Mouse (Mus musculus) left cerebral cortex, postnatal 36 days (tissue): ENCODE results near the gene Dlx6. TPM values are rescaled to one million over a fixed set of nuclear protein-coding genes. Genes with fewer than 3 reads are reported as not detected.

Experiments used
- DNase-seq, 2 experiments: peaks; one replicate each; pipeline ENCODE4 v3.0.0; 2021 to 2022; ENCODE audit warnings: low spot score in 2 of 2, mixed read lengths in 1 of 2
- intact Hi-C: fragments of 180-260 bp; cut with DNase I; formaldehyde crosslinking; loops from one replicate; pipeline ENCODE4 v1.15.1; 2025
- total RNA-seq, 2 experiments: library from RNA; stranded (reverse); gene quantifications; 2 replicates each; pipeline ENCODE4 v1.2.3; 2021

Gene Dlx6
- 10 to 100 TPM; 10.5 to 15.6 TPM for total RNA-seq

DNA sequence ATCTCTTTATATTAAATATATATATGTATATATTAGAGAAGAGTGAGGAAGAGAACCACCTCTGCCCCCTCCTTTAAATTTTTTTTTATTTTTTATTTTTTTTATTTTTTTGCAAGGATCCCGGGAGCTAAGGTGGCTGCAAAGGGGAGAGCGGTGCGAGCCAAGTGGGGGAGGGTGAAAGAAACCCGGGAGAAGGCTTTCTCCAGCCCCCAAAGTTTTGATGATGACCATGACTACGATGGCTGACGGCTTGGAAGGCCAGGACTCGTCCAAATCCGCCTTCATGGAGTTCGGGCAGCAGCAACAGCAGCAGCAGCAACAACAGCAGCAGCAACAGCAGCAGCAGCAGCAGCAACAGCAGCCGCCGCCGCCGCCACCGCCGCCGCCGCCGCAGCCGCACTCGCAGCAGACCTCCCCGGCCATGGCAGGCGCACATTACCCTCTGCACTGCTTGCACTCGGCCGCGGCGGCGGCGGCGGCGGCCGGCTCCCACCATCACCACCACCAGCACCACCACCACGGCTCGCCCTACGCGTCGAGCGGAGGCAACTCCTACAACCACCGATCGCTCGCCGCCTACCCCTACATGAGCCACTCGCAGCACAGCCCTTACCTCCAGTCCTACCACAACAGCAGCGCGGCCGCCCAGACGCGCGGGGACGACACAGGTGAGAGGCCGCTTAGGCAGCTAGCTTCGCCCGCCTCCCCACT, at the start of gene Dlx6:
Dlx6 (plus strand) TSS at position 175 of the 711 bp plus-strand sequence.
- intact Hi-C loops = loop anchor here (2.0 to 5.0 kb wide), 2 partner anchors 15 to 286 kb away; partner anchors contain the start of gene Sem1
- peak in 1 of 2 experiments; percentile 22 for DNase-seq

DNA sequence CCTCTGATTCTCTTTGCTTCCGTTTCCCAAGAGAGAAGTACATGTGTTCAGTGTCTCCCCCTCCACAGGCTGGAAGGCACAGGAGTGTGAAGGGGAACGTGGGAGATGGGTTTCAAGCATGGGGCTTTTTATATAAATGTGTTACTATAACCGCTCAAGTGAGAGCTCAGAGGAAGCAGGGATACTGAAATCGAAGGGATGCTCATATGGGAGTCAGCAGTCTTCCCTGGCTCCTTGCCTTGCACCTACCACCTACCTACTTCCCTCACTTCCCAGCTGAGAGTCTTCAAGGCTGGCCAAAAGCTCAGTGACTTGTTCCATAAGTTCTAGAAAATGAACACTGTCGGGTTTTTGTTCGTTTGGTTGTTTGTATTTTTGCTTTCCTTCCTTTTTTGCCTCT, 46.3 kb upstream of the Dlx6 start:
- DNase-seq = peak; percentile 40 to 50
- intact Hi-C loops = no loop called here

DNA sequence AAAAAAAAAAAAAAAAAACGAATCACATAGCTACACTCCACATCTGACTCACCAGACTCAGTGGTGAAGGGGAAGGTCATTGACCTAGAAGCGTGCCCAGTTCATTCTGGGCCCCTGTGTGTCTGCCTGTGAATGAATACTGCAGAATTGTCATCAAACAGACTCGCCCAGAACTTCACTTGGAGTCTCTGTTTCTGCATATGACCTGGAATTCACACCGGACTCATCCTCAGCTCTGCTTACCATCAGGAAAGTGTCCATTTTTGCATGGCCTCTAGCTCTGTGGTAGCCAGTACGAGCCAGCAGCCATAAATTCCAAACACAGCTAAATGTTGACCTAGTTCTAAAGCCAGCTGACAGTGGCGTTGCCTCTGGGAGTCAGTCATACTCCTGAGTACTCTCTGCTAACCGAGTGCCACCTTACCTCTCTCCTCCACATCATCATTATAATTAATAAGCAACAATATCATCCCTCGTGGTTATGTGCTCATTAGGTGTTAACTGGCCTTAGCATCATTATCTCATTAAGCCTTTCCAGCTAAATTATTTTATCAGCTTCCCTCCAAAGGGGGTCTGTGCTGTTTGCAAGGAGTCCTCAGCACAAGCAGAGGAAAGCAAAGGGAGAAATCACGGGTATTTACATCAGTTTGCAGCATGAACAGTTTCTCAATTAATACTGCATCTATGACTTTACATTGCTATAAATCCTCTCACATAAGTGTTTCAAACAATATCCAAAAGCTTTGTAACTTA, 44.9 kb upstream of the Dlx6 start:
- no peak for DNase-seq
- intact Hi-C loops = no loop called here

DNA sequence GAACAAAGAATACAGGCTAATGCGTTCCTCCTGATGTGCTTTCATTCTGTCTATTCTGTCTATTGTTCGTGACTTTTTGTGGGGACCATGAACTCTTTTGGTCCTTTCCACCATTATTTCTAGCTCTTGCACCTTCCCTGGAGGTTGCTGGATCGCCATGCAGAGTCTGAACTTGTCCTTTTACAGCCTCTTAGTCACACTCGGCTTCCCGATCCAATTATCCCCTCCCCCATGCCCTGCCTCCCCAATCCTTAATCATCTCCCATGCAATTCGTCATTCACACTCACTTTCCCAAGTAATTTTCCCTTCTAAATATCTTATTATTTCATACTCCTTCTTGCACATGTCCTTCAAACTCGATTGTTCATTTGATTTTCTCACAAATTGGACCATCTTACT, 44.0 kb upstream of the Dlx6 start:
- DNase-seq = no peak
- intact Hi-C loops = no loop called here

DNA sequence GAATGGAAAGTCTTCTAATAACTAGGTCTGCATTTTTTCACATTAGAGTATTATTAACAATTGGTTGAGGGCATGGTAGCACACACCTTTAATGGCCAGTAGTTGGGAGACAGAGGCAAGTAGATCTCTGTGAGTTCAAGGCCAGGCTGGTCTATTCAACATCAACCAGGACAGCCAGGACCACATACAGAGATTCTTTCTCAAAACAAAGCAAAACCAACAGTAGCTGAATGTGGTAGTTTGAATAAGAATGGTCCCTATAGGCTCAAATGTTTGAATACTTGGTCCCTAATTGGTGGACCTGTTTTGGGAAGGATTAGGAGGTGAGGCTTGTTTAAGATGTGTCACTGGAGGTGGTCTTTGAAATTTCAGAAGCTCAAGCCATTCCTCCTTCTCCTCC, 37.8 kb upstream of the Dlx6 start:
- intact Hi-C loops = no loop called here
- DNase-seq = no peak

DNA sequence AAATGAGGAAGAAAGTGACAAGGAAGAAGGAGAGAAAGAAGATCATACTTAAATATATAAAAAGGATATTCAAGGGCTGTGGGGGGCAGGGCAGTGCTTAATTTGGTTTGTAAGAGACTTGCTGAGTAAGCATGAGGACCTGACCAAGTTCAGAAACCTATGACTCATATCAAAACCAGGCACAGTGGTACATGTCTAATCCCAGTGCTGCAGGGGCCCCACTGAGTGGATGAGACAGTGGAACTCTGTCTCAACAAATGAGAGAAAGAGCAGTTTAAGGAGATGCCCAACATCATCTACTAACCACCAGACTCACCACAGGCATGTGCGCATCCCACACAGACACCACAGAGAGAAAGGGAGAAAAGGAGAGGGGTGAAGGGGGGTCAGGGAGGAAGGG, 36.3 kb upstream of the Dlx6 start:
- no peak for DNase-seq
- intact Hi-C loops = no loop called here

DNA sequence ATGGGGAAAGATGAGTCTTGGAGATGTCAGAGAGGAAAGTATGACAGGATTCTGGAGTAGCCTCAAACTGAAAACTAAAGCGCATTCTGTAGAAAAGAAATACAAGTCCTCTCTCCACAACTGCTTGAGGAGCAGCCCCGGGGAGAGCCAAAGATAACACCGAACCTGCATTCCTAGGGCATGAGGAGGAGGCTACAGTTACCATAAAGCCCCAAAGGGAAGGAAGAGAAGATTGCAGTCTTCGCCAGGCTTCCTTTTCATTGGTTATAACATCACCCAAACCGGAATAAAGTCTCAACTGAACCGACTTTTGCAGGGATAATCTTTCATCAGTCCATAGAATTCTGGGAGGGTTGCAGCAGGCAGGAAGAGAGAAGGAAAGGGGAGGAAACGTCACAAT, 32.7 kb upstream of the Dlx6 start:
- intact Hi-C loops = no loop called here

DNA sequence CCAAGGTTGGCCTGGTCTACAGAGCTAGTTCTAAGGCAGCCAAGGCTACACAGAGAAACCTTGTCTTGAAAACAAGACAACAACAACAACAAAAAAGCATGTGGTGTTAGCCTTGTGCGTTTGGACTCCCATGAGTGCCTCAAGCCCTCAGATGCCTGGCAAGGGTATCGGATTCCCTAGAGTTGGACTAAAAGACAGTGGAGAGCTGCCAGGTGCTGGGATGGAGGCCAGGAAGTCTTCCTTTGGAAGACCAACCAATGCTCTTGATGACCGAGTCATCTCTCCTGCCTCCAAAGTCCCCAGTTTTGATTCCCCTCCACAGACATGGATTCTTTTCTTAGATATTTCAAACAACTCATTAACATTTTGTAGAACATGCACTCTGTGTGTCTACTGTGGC, 29.8 kb upstream of the Dlx6 start:
- intact Hi-C loops = no loop called here
- DNase-seq = no peak

More for the DNA sequence above, 32.7 kb upstream of the Dlx6 start:
- no peak for DNase-seq

DNA sequence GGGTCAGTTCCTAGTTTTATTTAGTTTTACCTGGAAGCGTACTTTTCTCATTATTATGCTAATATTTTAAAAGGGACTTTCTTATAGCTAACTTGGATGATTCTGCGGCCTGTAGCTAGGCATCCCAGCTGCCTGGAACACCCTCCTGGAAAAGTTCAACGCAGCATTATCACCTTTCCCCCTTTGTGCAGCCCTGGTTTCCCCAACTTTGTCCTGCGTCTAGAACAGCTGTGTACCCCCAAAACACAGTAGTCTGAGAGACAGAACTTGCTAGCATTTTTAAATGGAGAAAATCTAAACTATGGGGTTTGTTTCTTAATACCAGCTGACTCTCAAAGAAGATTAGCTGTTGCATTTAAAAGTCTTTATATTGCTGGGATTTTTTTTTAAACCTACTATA, 14.6 kb upstream of the Dlx6 start:
- intact Hi-C loops = no loop called here
- DNase-seq = no peak

DNA sequence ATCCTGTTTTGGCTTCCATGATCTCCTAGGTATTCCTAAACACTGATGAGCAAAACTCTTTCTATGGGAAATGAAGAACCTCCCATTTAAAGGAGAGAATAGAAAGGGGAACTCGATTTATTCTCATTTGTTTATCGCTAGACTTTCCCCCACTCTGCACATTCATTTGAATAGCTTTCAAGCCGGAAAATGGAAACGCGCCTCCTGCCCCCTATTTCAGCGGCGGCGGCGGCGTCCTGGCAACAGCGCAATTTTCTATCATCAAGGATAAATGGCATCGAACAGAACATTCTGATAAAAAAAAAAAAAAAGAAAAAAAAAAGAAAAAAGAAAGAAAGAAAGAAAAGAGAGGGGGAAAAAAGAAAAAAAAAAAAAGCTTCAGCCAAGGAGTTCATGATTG, 13.4 kb upstream of the Dlx6 start:
- intact Hi-C loops = no loop called here
- no peak for DNase-seq

DNA sequence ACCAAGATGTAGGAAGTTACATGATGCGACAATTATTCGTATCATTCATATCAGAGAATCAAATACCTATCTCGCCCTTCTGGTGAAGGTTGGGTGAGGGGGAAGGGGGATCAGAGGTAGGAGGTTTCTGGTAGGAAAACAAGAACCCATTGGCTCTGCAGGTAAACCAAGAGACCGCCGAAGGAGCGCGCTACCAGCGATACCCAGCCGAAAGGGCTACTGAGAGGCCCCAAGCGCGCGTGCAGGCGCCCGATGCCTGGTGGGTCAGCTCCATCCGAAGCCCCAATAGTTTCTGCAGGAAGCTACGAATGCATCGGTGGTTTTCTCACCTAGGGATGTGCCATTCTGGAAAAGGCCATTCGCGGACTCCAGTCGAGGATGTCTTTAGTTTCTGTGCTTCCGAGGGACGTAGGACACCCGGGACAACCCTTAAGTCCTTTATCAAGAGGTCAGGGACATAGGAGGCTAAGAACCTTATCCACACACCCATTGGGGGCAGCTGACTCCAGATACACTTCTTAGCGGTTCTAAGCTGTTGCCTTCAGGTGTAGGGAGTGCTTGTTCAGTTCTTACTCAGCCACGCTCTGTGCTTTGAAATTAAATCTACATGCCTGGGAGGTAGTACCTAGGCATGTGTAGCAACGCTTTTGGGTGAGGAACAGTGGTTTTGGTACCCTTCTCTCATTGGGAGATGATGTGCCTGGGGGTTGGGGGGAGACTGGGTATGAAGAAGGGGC, 12.6 kb upstream of the Dlx6 start:
- intact Hi-C loops = no loop called here
- DNase-seq = no peak

DNA sequence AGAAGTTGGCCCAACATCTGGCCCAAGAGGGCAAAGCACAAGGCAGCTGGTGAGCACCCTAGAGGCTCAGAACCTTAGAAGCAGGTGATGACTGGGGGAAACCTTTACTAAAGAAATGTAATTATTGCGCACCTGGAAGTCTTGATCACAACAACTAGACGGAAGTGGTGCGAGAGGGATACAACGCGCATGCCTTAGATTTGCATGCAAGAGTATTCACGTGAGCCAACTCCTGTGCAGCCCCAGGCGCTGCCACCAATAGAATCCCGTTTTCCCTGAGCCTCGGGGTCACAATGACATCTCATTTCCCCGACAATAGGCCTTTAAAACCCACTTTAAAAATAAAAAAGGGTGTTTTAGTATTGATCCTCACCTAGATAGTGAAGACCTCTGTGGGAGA, 12.0 kb upstream of the Dlx6 start:
- no peak for DNase-seq
- intact Hi-C loops = no loop called here

DNA sequence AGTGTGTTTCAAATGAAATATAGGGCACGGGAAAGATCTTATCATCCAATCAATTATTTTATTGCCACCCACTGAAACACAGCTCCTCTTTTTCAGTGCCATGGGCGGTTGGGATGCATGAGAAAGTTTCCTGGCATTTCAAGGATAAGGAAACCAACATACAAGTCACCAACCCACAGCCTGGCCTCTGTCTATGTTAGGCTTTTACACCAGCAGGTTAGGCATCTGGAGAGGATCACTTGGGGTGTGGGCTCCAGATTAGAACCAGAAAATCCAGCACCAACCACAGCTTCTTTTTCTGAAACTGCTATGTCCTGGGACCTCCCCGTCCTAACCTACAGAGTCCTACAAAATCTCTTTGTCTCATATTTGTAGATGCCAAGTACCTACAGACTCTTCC, 10.2 kb upstream of the Dlx6 start:
- intact Hi-C loops = no loop called here
- DNase-seq = no peak

DNA sequence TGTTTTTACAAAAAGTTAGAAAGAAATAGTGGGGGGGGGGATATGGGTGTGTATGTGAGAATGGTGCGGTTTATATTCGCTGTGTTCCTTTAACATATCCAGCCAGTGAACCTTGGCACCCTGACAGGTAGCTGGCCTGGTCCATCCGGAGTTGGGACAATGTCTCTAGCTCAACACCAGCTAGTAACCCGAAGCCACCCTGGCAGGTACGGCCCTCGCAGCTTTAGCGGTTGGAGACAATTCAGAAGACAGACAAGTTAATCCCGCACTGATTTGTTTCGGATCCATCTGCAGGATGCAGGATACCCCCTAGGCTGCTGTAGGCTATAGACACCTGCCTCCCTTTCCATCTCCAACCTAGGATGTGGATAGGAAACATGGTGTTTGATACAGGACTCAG, 9.0 kb upstream of the Dlx6 start:
- intact Hi-C loops = no loop called here

DNA sequence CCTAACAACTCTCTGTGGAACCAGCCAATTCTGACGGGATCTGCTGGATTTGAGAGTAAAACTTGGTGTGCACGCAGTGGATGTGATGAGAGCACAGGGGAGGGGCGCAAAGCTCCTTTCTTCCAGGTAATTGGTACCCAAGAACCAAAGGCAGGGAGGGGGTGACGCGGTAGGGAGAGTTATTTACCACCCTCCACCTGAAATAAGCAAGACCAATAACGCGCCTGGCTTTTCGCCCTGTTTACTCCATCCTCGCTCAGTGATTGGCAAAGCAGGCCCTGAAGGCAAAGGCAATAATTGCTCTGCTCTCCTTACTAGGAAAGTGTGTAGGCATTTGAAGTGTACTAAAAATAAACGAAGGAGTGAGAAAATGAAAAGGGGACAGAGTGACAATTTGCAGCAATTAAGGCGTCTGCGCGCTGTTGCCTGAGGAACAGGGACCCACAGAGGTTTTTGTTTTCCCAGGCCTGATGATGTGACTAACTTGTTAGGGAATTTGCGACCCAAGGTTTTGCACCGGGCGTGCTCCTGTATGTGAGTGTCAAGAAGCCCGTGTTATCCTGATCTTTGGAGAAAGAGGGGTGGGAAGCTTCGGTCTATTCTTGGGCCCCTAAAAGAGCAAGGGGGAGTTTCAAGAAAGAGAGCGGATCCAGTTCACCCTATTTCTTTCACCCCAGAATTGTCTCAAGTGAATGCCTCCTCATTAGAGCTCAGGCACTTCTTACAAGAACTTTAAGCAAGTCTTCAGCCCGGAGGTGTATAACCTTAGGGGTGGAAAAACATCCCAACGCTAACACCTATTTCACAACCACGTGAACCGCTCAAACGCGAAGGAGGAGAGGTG, 8.0 kb upstream of the Dlx6 start:
- no peak for DNase-seq
- intact Hi-C loops = no loop called here

More for the DNA sequence above, 9.0 kb upstream of the Dlx6 start:
- DNase-seq = no peak

DNA sequence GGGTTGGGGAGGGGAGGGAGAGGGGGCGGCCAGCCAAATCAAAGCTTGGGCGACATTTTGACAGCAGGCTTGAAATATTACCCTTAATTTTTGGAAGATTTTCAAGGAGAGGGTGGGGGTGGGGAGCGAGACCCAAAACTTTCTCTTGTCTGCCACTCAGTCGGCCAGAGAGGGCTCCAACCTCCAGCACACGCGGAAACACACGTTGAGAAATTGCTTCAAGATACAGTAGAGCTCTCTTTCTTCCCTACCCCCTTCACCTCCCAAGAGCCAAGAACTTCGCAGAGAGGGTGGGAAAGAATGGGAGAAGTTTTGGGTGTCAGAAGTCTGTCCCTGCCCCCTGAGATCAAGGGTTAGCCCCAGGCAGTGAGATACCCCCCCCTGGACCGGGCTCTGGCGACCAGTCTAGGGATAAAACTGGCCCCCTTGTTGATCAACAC, 7.4 kb upstream of the Dlx6 start:
- intact Hi-C loops = no loop called here
- DNase-seq = no peak

DNA sequence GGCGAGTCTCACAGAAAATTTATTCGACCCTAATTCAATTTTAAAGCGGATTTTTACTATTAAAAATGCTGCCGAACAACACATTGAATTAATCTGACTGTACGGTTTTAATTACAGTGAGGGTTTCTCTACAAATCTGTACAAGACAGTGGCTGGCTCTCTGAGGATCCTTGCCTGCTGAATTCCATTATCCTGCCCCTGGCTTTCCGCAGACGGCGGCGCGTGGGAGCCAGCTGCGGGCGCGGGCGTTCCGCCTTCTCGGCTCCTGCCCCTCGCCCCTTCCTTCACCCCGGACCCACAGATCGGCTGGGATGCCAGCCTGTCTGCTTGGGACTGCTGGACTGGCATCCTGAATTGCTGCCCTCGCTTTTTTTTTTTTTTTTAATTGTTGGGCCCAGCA, 6.8 kb upstream of the Dlx6 start:
- peak in 1 of 2 experiments; percentile 9 for DNase-seq
- intact Hi-C loops = no loop called here

DNA sequence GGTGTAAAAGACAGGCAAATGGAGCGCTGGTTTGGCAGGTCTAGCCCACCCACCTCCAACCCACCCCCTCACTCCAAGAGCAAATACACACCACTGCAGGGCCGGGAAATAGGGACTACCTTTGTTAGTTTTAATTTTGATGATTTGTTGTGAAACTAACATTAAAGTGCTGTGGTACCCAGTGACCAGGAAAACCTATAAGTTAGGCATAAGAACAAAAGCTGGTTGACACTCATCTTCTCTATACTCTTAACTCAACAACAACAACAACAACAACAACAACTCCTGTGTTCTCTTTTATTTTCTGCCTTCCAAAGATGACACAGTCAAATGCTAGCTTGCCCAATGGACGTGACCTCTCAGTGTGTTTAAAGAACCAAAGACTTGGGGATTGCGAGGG, 6.3 kb upstream of the Dlx6 start:
- intact Hi-C loops = no loop called here
- no peak for DNase-seq

DNA sequence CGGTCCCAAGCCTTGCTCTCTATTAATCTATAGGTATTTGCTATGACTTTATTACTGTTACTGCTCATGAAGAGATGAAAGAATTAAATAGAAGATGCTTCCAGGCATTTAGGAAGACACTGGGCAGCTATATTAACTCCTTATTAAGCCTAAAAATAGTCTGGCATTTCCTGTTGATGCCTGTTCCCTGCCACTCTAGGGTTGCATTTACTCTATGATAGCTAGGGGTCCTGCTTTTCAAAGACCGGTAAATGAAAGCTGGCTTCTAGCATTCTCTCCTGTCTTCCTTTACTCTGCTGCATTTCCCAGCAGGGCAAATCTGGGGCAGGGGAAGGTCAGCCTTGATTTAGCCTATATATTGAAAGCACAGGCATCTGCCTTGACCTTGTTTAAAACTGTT, 5.4 kb upstream of the Dlx6 start:
- intact Hi-C loops = no loop called here
- DNase-seq = no peak

DNA sequence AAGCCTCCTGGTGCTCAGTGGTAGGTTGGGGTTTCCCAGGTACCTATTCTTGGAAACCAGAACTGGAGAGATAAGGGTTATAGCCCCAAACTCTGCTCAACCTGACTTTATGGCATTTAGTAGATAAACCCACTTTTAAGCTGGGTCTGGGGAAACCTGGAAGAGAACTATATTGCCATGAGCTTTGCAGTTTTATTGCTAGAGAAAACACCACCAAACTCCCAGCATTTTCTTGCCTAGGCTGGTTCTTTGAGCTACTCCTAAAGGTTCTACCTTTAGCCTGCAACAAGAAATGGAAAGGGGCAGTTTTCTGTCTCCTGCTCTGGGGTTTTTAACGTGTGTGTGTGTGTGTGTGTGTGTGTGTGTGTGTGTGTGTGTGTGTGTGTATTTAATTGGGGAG, 4.6 kb upstream of the Dlx6 start:
- DNase-seq = no peak
- intact Hi-C loops = no loop called here
